Mouse (Mus musculus): ENCODE data around the gene Triobp. TPM values are rescaled to one million over a fixed set of nuclear protein-coding genes. Genes with fewer than 3 reads are reported as not detected.
A peak's percentile ranks its signal among the peaks of the same experiment; 100 is the strongest.

Triobp gene
- polyA plus RNA-seq, 1 experiment from 2014 or later = 37.4 TPM

- no peak for DNase-seq (ENCODE audit: low spot score)
- Histone ChIP-seq H3K4me3 (replicated peaks; ENCODE audit: low read length) (no peak overlapping the region), H3K4me2 (replicated peaks) (no peak overlapping the region), H3K9me3 (ENCODE audit: control insufficient read depth, low read length) (no peaks in the 10 kb centered on the region), H3K9ac (no peak overlapping the region), H3K27me3 (ENCODE audit: control insufficient read depth, insufficient read depth, low read length) (no peaks in the 10 kb centered on the region), H3K36me3 (replicated peaks; ENCODE audit: control insufficient read depth, insufficient read depth) (no peaks in the 10 kb centered on the region), H3K27ac (no peak overlapping the region), H3K4me1 (replicated peaks; ENCODE audit: control insufficient read depth, insufficient read depth, low read length) (peaks cover 28% of the 10 kb centered on the region)
- 38% methylated on average over 9 of the region's 9 CpGs for WGBS
- ATAC-seq (ENCODE audit: low FRiP score) = no peak
Observed at GRCm38 (mm10) chr15:78912040-78912439, 35.5 kb upstream of the Triobp start.

- H3K9me3 ChIP-seq (ENCODE audit: control insufficient read depth, low read length) = no peaks in the 10 kb centered on the region
- peak within 1 kb of the TSS; percentile 87 for H3K9ac ChIP-seq
- H3K4me1 ChIP-seq (replicated peaks; ENCODE audit: control insufficient read depth, insufficient read depth, low read length) = peaks cover 28% of the 10 kb centered on the region
- DNase-seq (ENCODE audit: low spot score) = peak; percentile 96
- H3K27me3 ChIP-seq (ENCODE audit: control insufficient read depth, insufficient read depth, low read length) = no peaks in the 10 kb centered on the region
- peak; percentile 95 for ATAC-seq (ENCODE audit: low FRiP score)
- peaks cover 6% of the 10 kb centered on the region for H3K36me3 ChIP-seq (replicated peaks; ENCODE audit: control insufficient read depth, insufficient read depth)
- peak within 1 kb of the TSS; percentile 86 for H3K4me3 ChIP-seq (replicated peaks; ENCODE audit: low read length)
- 1% methylated on average over 47 of the region's 51 CpGs for WGBS
- peak within 1 kb of the TSS; percentile 98 for H3K27ac ChIP-seq
- H3K4me2 ChIP-seq (replicated peaks) = peak within 1 kb of the TSS; percentile 93
Observed at GRCm38 (mm10) chr15:78913632-78914090, 33.9 kb upstream of the Triobp start, which contains the start of gene Pdxp. Pdxp (plus strand) TSS chr15:78913919.

GRCm38 (mm10) chr15:78914091-78914822 lies 33.3 kb upstream of the Triobp start:
- Histone ChIP-seq H3K4me3 (replicated peaks; ENCODE audit: low read length) (peak overlapping the region; percentile 86), H3K27ac (peak overlapping the region; percentile 98), H3K27me3 (ENCODE audit: control insufficient read depth, insufficient read depth, low read length) (no peaks in the 10 kb centered on the region), H3K9me3 (ENCODE audit: control insufficient read depth, low read length) (no peaks in the 10 kb centered on the region), H3K4me2 (replicated peaks) (peak overlapping the region; percentile 93), H3K4me1 (replicated peaks; ENCODE audit: control insufficient read depth, insufficient read depth, low read length) (peaks cover 28% of the 10 kb centered on the region), H3K36me3 (replicated peaks; ENCODE audit: control insufficient read depth, insufficient read depth) (peaks cover 10% of the 10 kb centered on the region), H3K9ac (peak overlapping the region; percentile 87)
- DNase-seq (ENCODE audit: low spot score) (peak; percentile 69), ATAC-seq (ENCODE audit: low FRiP score) (peak; percentile 70)
- 0% methylated on average over 82 of the region's 87 CpGs for WGBS

GRCm38 (mm10) chr15:78914823-78915659 lies 32.5 kb upstream of the Triobp start:
- Histone ChIP-seq H3K4me1 (replicated peaks; ENCODE audit: control insufficient read depth, insufficient read depth, low read length) (peaks cover 28% of the 10 kb centered on the region), H3K36me3 (replicated peaks; ENCODE audit: control insufficient read depth, insufficient read depth) (peaks cover 14% of the 10 kb centered on the region), H3K4me2 (replicated peaks) (peak overlapping the region; percentile 93), H3K9ac (peak overlapping the region; percentile 87), H3K27ac (peak overlapping the region; percentile 98), H3K4me3 (replicated peaks; ENCODE audit: low read length) (peak overlapping the region; percentile 86), H3K9me3 (ENCODE audit: control insufficient read depth, low read length) (no peaks in the 10 kb centered on the region), H3K27me3 (ENCODE audit: control insufficient read depth, insufficient read depth, low read length) (no peaks in the 10 kb centered on the region)
- 46% methylated on average over 8 of the region's 8 CpGs for WGBS
- DNase-seq (ENCODE audit: low spot score) (no peak), ATAC-seq (ENCODE audit: low FRiP score) (no peak)

GRCm38 (mm10) chr15:78915660-78916017 lies 31.9 kb upstream of the Triobp start:
- DNase-seq (ENCODE audit: low spot score) (peak; percentile 82), ATAC-seq (ENCODE audit: low FRiP score) (0 out of 2 replicates have a peak, but pooled peaks have one; percentile 12)
- H3K4me2 ChIP-seq (replicated peaks) = peak overlapping the region; percentile 93
- peak overlapping the region; percentile 87 for H3K9ac ChIP-seq
- peaks cover 14% of the 10 kb centered on the region for H3K36me3 ChIP-seq (replicated peaks; ENCODE audit: control insufficient read depth, insufficient read depth)
- H3K4me3 ChIP-seq (replicated peaks; ENCODE audit: low read length) = peak overlapping the region; percentile 86
- peaks cover 28% of the 10 kb centered on the region for H3K4me1 ChIP-seq (replicated peaks; ENCODE audit: control insufficient read depth, insufficient read depth, low read length)
- H3K27ac ChIP-seq = peak overlapping the region; percentile 66
- WGBS = 8% methylated on average over 8 of the region's 8 CpGs
- H3K27me3 ChIP-seq (ENCODE audit: control insufficient read depth, insufficient read depth, low read length) = no peaks in the 10 kb centered on the region
- H3K9me3 ChIP-seq (ENCODE audit: control insufficient read depth, low read length) = no peaks in the 10 kb centered on the region

- Histone ChIP-seq H3K27ac (peak overlapping the region; percentile 66), H3K4me2 (replicated peaks) (peak overlapping the region; percentile 93), H3K9ac (peak overlapping the region; percentile 87), H3K9me3 (ENCODE audit: control insufficient read depth, low read length) (no peaks in the 10 kb centered on the region), H3K27me3 (ENCODE audit: control insufficient read depth, insufficient read depth, low read length) (no peaks in the 10 kb centered on the region), H3K4me3 (replicated peaks; ENCODE audit: low read length) (peak overlapping the region; percentile 86), H3K4me1 (replicated peaks; ENCODE audit: control insufficient read depth, insufficient read depth, low read length) (peaks cover 28% of the 10 kb centered on the region), H3K36me3 (replicated peaks; ENCODE audit: control insufficient read depth, insufficient read depth) (peaks cover 14% of the 10 kb centered on the region)
- ATAC-seq (ENCODE audit: low FRiP score) (0 out of 2 replicates have a peak, but pooled peaks have one; percentile 1), DNase-seq (ENCODE audit: low spot score) (no peak)
- WGBS = 29% methylated on average over 12 of the region's 12 CpGs
Observed at GRCm38 (mm10) chr15:78916052-78916826, 31.3 kb upstream of the Triobp start.

- Histone ChIP-seq H3K27me3 (ENCODE audit: control insufficient read depth, insufficient read depth, low read length) (no peaks in the 10 kb centered on the region), H3K4me1 (replicated peaks; ENCODE audit: control insufficient read depth, insufficient read depth, low read length) (peaks cover 26% of the 10 kb centered on the region), H3K36me3 (replicated peaks; ENCODE audit: control insufficient read depth, insufficient read depth) (peaks cover 14% of the 10 kb centered on the region), H3K27ac (no peak overlapping the region), H3K9ac (no peak overlapping the region), H3K4me3 (replicated peaks; ENCODE audit: low read length) (no peak overlapping the region), H3K9me3 (ENCODE audit: control insufficient read depth, low read length) (no peaks in the 10 kb centered on the region), H3K4me2 (replicated peaks) (no peak overlapping the region)
- ATAC-seq (ENCODE audit: low FRiP score) (no peak), DNase-seq (ENCODE audit: low spot score) (no peak)
- 94% methylated on average over 23 of the region's 23 CpGs for WGBS
Observed at GRCm38 (mm10) chr15:78918126-78918525, 29.4 kb upstream of the Triobp start.

- H3K36me3 ChIP-seq (replicated peaks; ENCODE audit: control insufficient read depth, insufficient read depth) = peaks cover 14% of the 10 kb centered on the region
- peaks cover 20% of the 10 kb centered on the region for H3K4me1 ChIP-seq (replicated peaks; ENCODE audit: control insufficient read depth, insufficient read depth, low read length)
- ATAC-seq (ENCODE audit: low FRiP score) (no peak), DNase-seq (ENCODE audit: low spot score) (no peak)
- no peaks in the 10 kb centered on the region for H3K27me3 ChIP-seq (ENCODE audit: control insufficient read depth, insufficient read depth, low read length)
- no peak overlapping the region for H3K4me3 ChIP-seq (replicated peaks; ENCODE audit: low read length)
- no peak overlapping the region for H3K4me2 ChIP-seq (replicated peaks)
- H3K9me3 ChIP-seq (ENCODE audit: control insufficient read depth, low read length) = no peaks in the 10 kb centered on the region
- H3K9ac ChIP-seq = no peak overlapping the region
- 80% methylated on average over 12 of the region's 12 CpGs for WGBS
- no peak overlapping the region for H3K27ac ChIP-seq
Observed at GRCm38 (mm10) chr15:78919914-78920313, 27.6 kb upstream of the Triobp start.

All from hindbrain, embryonic 14.5 days (tissue).